Mouse (Mus musculus) ovary, postnatal 36 days (tissue): ENCODE results near the gene Hist1h2ai.
A peak's percentile ranks its signal among the peaks of the same experiment; 100 is the strongest.
"Not testable (repeated sequence)": the region's sequence is repeated elsewhere in the genome, so short reads cannot be mapped to it uniquely, and the experiment has no call there.

Experiments
- DNase-seq: peaks from one replicate; pipeline ENCODE4 v3.0.0; 2022; ENCODE audit warnings: low spot score, mixed read lengths

Hist1h2ai gene

DNA sequence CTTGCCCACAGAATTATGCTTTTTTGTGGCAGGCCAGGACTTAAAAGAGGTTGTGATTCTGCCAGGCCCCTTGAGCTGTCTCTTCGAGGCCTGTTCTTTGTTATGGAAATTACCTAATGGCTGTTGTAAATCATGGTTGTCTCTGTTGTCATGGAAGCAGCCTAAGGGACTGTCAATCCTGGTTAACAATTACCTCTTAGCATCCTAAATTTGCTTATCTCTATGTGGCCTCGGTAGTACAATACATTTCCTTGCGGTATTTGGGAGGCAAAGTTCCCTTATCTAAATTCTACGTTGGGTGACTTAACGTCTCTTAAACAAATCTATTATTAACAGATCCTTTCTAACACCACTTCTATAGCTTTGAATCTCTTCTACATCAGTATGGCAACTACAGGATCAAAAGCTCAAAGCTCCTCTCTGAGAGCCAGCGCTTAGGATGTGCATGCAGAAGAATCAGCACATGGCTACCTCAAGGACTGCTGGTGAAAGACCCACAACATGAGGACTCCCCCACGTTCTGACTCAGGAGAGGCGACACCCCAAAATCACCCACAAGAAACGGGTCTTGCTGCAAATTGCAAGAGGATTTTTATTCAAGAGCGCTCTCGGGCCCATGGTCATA, 11.8 kb downstream of the Hist1h2ai start:
- DNase-seq, result no peak

DNA sequence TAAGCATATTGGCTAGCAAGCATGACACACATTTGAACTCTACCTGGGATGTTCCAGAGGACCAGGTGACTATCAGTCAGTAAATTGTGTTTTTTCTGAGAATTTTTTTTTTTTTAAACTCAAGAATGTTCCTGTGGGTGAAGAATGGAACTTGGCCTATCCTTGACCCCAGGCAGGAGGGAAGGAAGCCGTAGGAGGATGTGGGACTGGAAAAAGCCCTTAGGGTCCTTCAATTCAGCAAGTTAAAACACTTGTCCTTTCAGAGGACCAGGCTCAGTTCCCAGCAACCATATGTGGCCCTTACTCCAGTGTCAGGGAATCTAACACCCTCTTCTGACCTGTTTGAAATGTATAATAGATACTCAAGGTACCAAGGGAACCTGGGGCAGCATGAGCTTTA, 13.3 kb downstream of the Hist1h2ai start:
- no peak for DNase-seq

DNA sequence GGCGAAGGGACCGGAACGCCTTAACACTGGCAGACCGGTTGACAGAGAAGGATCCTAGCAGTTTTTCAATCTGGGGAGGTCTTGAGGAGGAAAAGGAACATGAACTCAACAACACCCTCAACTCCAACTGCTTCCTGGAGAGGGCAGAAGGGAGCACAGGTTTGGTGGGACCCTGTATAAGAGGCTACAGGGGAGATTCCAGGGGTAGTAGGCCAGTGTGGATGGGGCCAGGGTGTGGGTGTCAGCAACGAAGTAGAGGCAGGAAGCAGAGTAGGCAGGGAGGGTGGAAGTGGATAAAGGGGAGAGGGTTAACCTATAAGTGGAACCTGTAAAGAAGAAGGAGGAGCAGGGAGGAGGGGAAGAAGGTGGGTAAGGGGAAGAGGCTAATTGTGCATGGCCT, 17.2 kb downstream of the Hist1h2ai start:
- no peak for DNase-seq

DNA sequence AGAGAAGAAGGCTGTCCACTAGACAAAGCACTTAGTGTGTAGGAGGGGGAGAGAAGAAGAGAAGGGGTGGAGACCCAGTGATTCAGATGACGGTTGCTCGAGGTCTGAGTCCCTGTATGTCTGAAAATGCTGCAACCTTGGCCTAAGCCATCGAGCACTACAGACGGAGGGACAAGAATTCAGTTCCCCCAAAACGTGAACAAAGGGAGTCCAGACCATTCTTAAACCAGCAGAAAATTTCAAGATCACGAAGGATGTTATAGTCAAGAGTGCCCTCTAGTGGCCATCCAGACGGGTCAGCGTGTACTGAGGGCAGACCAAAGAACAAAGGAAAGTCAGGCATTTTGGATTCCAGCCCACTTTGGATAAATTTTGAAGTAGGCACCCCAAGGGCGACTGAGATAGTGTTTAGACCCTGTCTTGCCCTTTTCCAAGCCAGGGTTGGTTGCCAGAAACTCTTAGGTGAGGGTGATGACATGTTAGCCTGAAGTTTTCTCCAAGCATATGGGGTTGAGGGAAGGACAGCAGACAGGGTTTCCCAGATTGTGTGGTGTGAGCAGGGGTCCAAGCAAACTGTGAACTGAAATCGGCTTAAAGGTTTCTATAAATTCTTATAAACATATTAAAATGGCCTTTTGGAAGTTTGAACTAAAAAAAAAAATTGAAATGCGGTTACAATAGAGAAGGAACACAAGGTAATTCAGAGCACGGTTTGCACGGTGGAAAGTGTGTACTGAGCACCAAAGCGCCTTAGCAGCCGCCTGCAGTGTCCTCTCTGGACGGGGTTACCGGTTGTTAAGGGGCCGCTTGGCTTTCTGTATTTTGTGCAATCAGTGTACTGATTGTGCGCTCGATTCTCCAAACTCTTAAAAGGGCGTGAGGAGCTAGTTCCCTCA, 18.0 kb downstream of the Hist1h2ai start:
- DNase-seq, result peak; percentile 63

DNA sequence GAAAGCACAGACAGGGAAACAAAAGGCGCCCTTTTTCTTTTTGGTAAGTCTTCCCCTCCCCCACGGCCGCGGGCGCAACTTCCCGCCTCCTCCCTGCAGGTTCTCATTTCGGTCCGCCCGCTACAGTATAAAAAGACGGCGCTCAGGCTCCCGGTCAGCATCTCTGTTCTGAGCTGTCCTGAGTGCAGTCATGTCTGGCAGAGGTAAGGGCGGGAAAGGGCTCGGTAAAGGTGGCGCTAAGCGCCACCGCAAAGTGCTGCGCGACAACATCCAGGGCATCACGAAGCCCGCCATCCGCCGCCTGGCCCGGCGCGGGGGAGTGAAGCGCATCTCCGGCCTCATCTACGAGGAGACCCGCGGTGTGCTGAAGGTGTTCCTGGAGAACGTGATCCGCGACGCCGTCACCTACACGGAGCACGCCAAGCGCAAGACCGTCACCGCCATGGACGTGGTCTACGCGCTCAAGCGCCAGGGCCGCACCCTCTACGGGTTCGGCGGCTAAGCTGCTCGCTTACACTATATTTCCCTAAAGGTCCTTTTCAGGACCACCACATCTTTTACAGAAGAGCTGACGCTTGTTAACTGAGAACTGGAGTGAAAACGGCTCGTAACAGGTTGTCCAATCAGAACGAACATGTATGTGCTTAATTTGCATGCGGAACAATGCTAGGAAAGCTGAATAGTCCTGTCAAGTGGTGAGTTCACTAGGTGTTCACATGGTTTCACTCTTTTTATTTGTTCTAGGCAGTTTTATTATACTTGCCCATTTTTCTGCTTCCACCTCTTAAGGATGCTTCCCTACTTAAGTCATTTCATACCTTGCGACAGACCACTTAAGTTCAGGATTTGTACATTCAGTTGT, 18.9 kb downstream of the Hist1h2ai start, which contains the start of gene Hist1h4j:
Gene Hist1h4j (plus strand): TSS at position 159 of the 862 bp plus-strand sequence.
- peak; percentile 81 for DNase-seq

DNA sequence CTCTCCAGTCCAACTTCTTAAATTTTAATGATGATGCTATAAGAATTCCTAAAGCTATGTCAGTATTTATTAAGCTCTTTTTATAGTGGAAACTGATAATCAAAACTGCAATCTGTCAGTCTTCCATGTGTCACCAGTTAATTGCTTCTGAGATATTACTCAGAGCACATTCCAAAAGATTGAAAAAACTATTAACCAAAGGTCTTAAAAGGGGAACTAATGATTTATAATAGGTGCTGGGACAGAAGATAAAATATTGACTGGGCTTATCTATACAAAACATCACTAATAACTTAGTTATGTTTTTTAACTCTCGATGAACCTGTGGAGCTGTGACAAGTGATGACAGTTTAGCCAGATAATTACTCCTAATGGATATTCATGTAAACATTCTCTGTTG, 28.8 kb downstream of the Hist1h2ai start:
- no peak for DNase-seq

DNA sequence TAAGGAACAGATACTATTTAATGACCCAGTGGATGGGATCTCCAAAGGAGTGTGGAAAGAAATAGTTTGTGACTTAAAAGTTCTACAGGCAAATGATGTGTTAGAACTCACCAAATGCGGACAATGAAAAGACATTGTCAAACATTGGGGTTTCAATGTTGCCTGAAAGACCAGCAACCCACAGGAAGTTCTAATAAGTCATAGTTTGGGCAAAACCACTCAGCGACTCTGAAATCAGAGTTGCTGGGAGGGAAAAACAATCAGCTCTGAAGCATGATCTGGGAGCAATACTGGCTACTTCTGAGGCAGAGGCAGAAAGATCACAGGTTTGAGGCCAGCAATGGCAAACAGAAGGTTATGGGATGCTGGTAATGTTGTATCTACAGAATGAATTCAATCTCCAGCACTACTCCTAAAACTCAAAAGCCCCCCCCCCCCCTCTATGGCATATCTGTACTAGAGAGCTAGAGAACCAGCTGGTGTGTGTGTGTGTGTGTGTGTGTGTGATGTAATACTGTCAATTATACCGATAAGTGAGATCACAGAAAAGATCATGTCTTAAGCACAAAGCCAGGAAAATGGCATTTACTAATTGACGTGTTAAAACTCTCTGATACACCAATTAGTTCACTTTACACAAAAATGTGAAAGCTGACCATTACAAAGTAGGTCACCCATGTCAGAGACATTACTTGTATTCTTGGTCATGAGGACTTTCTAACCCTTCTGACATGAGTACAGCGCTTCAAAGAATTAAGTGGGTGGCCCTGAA, 33.4 kb downstream of the Hist1h2ai start:
- DNase-seq, result no peak

DNA sequence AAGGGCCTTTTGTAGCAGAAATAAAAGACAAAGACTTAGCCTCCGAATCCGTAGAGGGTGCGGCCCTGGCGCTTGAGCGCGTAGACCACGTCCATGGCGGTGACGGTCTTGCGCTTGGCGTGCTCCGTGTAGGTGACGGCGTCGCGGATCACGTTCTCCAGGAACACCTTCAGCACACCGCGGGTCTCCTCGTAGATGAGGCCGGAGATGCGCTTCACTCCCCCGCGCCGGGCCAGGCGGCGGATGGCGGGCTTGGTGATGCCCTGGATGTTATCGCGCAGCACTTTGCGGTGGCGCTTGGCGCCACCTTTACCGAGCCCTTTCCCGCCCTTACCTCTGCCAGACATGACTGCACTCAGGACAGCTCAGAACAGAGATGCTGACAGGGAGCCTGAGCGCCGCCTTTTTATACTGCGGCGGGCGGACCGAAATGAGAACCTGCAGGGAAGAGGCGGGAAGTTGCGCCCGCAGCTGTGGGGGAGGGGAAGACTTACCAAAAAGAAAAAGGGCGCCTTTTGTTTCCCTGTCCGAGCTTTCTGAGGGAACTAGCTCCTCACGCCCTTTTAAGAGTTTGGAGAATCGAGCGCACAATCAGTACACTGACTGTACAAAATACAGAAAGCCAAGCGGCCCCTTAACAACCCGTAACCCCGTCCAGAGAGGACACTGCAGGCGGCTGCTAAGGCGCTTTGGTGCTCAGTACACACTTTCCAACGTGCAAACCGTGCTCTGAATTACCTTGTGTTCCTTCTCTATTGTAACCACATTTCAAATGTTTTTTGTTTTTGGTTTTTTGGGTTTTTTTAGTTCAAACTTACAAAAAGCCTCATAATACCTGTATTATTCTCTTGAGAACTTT, 34.2 kb downstream of the Hist1h2ai start, which contains the start of gene Hist1h4k:
Gene Hist1h4k (minus strand): TSS at position 347 of the 859 bp plus-strand sequence.
- DNase-seq, result peak; percentile 93

DNA sequence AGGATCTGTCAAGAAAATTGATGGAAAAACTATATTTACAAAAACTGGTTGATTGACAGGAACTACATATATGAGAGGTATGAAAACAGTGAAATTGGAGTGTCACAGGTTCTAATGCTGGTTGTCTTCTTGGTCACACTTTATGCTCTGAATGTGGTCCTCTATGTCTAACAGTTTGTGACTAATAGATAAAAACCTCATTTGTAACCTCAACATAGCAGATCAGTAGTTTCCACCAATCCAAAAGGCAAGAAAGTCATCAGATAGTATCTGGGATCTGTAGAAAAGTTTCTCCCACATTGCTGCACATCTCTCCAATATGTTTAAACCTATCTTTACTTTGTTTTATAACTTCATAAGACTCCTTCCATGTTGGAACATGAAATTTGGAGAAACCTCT, 35.2 kb downstream of the Hist1h2ai start:
- no peak for DNase-seq

DNA sequence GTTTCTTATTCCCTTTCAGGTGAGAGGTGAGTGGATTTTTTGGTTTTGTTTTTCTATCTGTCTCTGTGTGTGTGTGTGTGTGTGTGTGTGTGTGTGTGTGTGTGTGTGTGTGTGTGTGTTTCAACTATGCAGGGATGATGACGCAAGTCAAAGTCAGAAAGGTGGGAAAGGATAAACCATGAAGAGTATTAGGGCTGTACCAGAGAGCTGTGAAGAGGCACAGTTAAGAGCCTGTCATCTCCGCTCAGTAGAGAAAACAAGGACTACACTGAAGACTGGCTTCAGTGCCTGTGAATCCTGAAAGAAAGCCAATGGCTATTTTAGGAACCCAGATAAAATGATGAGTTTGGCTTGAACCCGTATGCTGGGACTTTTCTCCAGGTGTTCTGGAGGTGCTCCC, 35.6 kb downstream of the Hist1h2ai start:
- DNase-seq, result no peak

DNA sequence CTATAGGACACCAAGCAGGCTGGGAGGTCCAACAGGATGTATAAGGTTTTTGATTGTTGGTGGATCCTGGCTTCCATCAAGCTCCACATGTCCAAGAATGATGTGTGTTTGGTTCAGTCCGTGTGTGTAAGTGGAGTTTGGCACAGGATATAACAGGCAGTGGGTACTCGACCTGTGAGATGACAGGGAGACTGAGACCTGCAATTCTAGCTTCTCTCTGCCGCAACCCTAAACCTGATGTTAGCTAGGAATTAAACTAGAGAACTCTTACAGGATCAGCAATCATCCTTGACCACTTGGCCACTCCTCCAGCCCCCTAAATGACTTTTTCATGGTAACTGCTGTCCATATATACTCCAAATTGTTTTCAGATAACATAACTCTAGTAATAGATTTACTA, 36.1 kb downstream of the Hist1h2ai start:
- DNase-seq, result no peak

DNA sequence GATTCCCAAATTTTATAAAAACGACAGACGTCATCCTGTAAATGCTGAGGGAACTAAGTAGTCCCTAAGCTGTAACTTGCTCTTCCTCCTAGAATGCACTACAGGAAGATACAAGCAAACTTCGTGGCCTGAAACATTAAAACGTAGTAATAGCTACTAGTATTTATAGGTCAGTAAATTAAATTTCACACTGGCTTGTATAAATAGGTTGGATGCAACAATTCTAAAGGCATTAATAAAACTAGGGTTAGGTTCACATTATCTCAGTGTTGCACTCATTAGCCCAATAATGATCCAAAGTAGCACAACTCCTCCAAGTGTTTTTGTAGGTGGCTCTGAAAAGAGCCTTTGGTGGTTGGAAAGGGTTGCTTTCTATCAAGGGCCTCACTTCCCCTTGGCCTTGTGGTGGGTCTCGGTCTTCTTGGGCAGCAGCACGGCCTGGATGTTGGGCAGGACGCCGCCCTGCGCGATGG, 36.9 kb downstream of the Hist1h2ai start:
- DNase-seq, result no peak

DNA sequence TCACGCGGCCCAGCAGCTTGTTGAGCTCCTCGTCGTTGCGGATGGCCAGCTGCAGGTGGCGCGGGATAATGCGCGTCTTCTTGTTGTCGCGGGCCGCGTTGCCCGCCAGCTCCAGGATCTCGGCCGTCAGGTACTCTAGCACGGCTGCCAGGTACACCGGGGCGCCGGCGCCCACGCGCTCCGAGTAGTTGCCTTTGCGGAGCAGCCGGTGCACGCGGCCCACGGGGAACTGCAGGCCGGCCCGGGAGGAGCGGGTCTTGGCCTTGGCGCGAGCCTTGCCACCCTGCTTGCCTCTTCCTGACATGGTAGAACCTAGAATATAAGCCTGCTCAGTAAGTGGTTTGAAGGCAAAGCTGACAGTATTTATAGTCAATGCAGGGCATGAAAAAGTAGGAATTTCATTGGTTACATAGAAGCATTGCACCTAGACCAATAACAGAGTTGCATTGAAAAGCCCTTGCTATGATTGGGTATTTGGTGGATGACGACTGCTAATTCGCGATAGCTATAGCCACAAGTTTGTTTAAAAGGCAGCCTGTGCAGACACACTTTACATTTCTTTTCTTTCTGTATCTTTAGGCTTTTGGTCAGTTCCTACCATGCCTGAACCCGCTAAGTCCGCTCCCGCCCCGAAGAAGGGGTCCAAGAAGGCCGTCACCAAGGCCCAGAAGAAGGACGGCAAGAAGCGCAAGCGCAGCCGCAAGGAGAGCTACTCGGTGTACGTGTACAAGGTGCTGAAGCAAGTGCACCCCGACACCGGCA, 37.5 kb downstream of the Hist1h2ai start, which contains the start of the genes Hist1h2ak and Hist1h2bn:
Gene Hist1h2ak (minus strand): TSS at position 304 of the 762 bp plus-strand sequence.
Gene Hist1h2bn (plus strand): TSS at position 600 of the 762 bp plus-strand sequence.
- DNase-seq, result peak; percentile 58

DNA sequence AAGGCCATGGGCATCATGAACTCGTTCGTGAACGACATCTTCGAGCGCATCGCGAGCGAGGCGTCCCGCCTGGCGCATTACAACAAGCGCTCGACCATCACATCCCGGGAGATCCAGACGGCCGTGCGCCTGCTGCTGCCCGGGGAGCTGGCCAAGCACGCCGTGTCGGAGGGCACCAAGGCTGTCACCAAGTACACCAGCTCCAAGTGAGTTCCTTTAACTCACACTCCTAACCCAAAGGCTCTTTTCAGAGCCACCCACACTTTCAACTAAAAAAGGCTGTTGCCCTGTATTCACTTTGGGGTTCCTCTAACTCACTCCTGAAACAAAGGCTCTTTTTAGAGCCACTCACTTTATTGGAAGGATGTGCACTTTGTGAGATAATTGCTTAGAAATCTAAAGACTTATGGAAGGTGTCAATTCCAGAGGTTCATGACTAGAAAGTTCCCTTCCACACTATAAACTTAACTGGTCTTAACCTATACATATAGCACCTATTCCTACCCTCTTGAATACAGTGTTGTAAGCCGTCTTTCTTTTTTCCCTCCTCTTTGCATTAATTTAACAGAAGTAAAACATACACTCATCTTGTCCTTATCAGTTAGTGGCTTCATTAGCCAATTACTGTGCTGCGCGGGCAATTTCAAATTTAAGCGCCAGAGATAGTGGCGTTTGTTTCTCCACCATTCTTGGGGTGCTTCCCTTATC, 38.2 kb downstream of the Hist1h2ai start:
- DNase-seq, result not testable (repeated sequence)

DNA sequence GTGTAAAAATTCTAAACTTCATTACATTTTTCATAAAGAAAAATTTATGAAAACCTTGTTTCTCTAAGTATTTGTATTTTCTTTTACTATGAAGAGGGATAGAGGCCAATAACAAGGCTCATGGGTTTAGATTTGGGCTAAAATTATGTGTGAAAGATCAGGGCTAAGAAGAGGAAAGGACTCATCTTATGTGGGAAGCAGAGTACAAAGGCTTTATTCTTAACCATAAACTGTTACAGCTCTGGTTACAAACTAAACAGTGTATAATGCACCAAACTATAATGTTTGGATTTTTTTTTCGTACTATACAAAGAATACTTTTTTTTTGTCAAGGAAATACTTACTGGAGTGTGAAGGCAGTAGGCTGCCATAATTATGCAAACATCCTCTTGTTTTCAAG, 39.5 kb downstream of the Hist1h2ai start:
- DNase-seq, result no peak
